Mouse (Mus musculus): ENCODE results near the gene Ciapin1. TPM values are rescaled to one million over a fixed set of nuclear protein-coding genes. Genes with fewer than 3 reads are reported as not detected.
A peak's percentile ranks its signal among the peaks of the same experiment; 100 is the strongest.
"Not testable (repeated sequence)": the region's sequence is repeated elsewhere in the genome, so short reads cannot be mapped to it uniquely, and the experiment has no call there.

The Ciapin1 gene
- polyA plus RNA-seq, 1 experiment from 2014 or later: 77.7 TPM

- H3K27me3 ChIP-seq; H3K4me2 ChIP-seq; H3K9ac ChIP-seq; ATAC-seq (replicated peaks; ENCODE audit: insufficient number of reproducible peaks, insufficient read depth, low FRiP score, low read depth); H3K9me3 ChIP-seq (replicated peaks); H3K4me3 ChIP-seq; H3K27ac ChIP-seq: not testable (repeated sequence)
- Histone ChIP-seq H3K4me1 (replicated peaks) (peaks cover 12% of the 10 kb centered on the region), H3K36me3 (peaks cover 55% of the 10 kb centered on the region)
- WGBS: 90% methylated on average over 11 of the region's 11 CpGs
Measured at GRCm38 (mm10) chr8:94854761-94855160, 16.6 kb upstream of the Ciapin1 start.

GRCm38 (mm10) chr8:94850049-94850448 lies 11.9 kb upstream of the Ciapin1 start:
- H3K27me3 ChIP-seq: no peaks in the 10 kb centered on the region
- no peak overlapping the region for H3K9ac ChIP-seq
- ATAC-seq (replicated peaks; ENCODE audit: insufficient number of reproducible peaks, insufficient read depth, low FRiP score, low read depth): no peak
- H3K27ac ChIP-seq: no peak overlapping the region
- WGBS: 89% methylated on average over 5 of the region's 5 CpGs
- H3K9me3 ChIP-seq (replicated peaks): no peaks in the 10 kb centered on the region
- no peak overlapping the region for H3K4me3 ChIP-seq
- no peaks in the 10 kb centered on the region for H3K4me1 ChIP-seq (replicated peaks)
- peaks cover 94% of the 10 kb centered on the region for H3K36me3 ChIP-seq
- H3K4me2 ChIP-seq: no peak overlapping the region

- ATAC-seq (replicated peaks; ENCODE audit: insufficient number of reproducible peaks, insufficient read depth, low FRiP score, low read depth): no peak
- H3K4me3 ChIP-seq: no peak overlapping the region
- no peak overlapping the region for H3K27ac ChIP-seq
- no peak overlapping the region for H3K4me2 ChIP-seq
- peaks cover 14% of the 10 kb centered on the region for H3K4me1 ChIP-seq (replicated peaks)
- H3K9me3 ChIP-seq (replicated peaks): no peaks in the 10 kb centered on the region
- H3K36me3 ChIP-seq: peaks cover 26% of the 10 kb centered on the region
- 53% methylated on average over 2 of the region's 2 CpGs for WGBS
- H3K27me3 ChIP-seq: no peaks in the 10 kb centered on the region
- no peak overlapping the region for H3K9ac ChIP-seq
Measured at GRCm38 (mm10) chr8:94841183-94841582, 3.0 kb upstream of the Ciapin1 start.

- H3K9me3 ChIP-seq (replicated peaks): no peaks in the 10 kb centered on the region
- ATAC-seq (replicated peaks; ENCODE audit: insufficient number of reproducible peaks, insufficient read depth, low FRiP score, low read depth): peak; percentile 44
- 0 out of 2 replicates have a peak, but pooled peaks cover 4% of the 10 kb centered on the region for H3K36me3 ChIP-seq
- peak overlapping the region; percentile 61 for H3K4me2 ChIP-seq
- H3K4me3 ChIP-seq: peak overlapping the region; percentile 100
- peak overlapping the region; percentile 99 for H3K27ac ChIP-seq
- 0% methylated on average over 24 of the region's 24 CpGs for WGBS
- H3K4me1 ChIP-seq (replicated peaks): peaks cover 17% of the 10 kb centered on the region
- no peaks in the 10 kb centered on the region for H3K27me3 ChIP-seq
- peak overlapping the region; percentile 97 for H3K9ac ChIP-seq
Measured at GRCm38 (mm10) chr8:94838600-94838999, 442 bp upstream of the Ciapin1 start.

GRCm38 (mm10) chr8:94836456-94837240 lies 1.5 kb downstream of the Ciapin1 start:
- Histone ChIP-seq H3K27ac (no peak overlapping the region), H3K36me3 (peaks cover 6% of the 10 kb centered on the region), H3K4me2 (peak overlapping the region; percentile 91), H3K4me3 (peak overlapping the region; percentile 100), H3K4me1 (replicated peaks) (peaks cover 17% of the 10 kb centered on the region), H3K9me3 (replicated peaks) (no peaks in the 10 kb centered on the region), H3K9ac (peak overlapping the region; percentile 97), H3K27me3 (no peaks in the 10 kb centered on the region)
- ATAC-seq (replicated peaks; ENCODE audit: insufficient number of reproducible peaks, insufficient read depth, low FRiP score, low read depth): no peak
- WGBS: 57% methylated on average over 11 of the region's 11 CpGs

GRCm38 (mm10) chr8:94835751-94836150 lies 2.4 kb downstream of the Ciapin1 start:
- not testable (repeated sequence) for H3K27ac ChIP-seq; H3K4me2 ChIP-seq; H3K9ac ChIP-seq; H3K4me3 ChIP-seq; H3K27me3 ChIP-seq; H3K9me3 ChIP-seq (replicated peaks); ATAC-seq (replicated peaks; ENCODE audit: insufficient number of reproducible peaks, insufficient read depth, low FRiP score, low read depth)
- Histone ChIP-seq H3K36me3 (peaks cover 13% of the 10 kb centered on the region), H3K4me1 (replicated peaks) (peaks cover 17% of the 10 kb centered on the region)
- WGBS: 94% methylated on average over 13 of the region's 13 CpGs

- ATAC-seq (replicated peaks; ENCODE audit: insufficient number of reproducible peaks, insufficient read depth, low FRiP score, low read depth); H3K27me3 ChIP-seq; H3K27ac ChIP-seq; H3K4me3 ChIP-seq; H3K4me2 ChIP-seq; H3K9me3 ChIP-seq (replicated peaks); H3K9ac ChIP-seq: not testable (repeated sequence)
- 74% methylated on average over 7 of the region's 7 CpGs for WGBS
- Histone ChIP-seq H3K36me3 (peaks cover 25% of the 10 kb centered on the region), H3K4me1 (replicated peaks) (peaks cover 17% of the 10 kb centered on the region)
Measured at GRCm38 (mm10) chr8:94833901-94834405, 4.2 kb downstream of the Ciapin1 start.

GRCm38 (mm10) chr8:94828284-94828683 lies 9.9 kb downstream of the Ciapin1 start:
- peaks cover 68% of the 10 kb centered on the region for H3K36me3 ChIP-seq
- no peak overlapping the region for H3K4me3 ChIP-seq
- H3K9me3 ChIP-seq (replicated peaks): no peaks in the 10 kb centered on the region
- no peak overlapping the region for H3K27ac ChIP-seq
- H3K4me1 ChIP-seq (replicated peaks): no peaks in the 10 kb centered on the region
- ATAC-seq (replicated peaks; ENCODE audit: insufficient number of reproducible peaks, insufficient read depth, low FRiP score, low read depth): no peak
- 80% methylated on average over 6 of the region's 6 CpGs for WGBS
- no peak overlapping the region for H3K9ac ChIP-seq
- H3K27me3 ChIP-seq: no peaks in the 10 kb centered on the region
- no peak overlapping the region for H3K4me2 ChIP-seq

- ATAC-seq (replicated peaks; ENCODE audit: insufficient number of reproducible peaks, insufficient read depth, low FRiP score, low read depth): no peak
- Histone ChIP-seq H3K27me3 (no peaks in the 10 kb centered on the region), H3K9me3 (replicated peaks) (no peaks in the 10 kb centered on the region), H3K4me2 (no peak overlapping the region), H3K4me1 (replicated peaks) (0 out of 2 replicates have a peak, but pooled peaks cover 2% of the 10 kb centered on the region), H3K9ac (no peak overlapping the region), H3K4me3 (no peak overlapping the region), H3K27ac (no peak overlapping the region), H3K36me3 (peaks cover 75% of the 10 kb centered on the region)
- 88% methylated on average over 5 of the region's 5 CpGs for WGBS
Measured at GRCm38 (mm10) chr8:94826210-94826609, 11.9 kb downstream of the Ciapin1 start.

- Histone ChIP-seq H3K9me3 (replicated peaks) (no peaks in the 10 kb centered on the region), H3K4me1 (replicated peaks) (0 out of 2 replicates have a peak, but pooled peaks cover 2% of the 10 kb centered on the region), H3K27ac (no peak overlapping the region), H3K4me2 (no peak overlapping the region), H3K9ac (no peak overlapping the region), H3K36me3 (peaks cover 67% of the 10 kb centered on the region), H3K4me3 (no peak overlapping the region), H3K27me3 (no peaks in the 10 kb centered on the region)
- 85% methylated on average over 6 of the region's 6 CpGs for WGBS
- no peak for ATAC-seq (replicated peaks; ENCODE audit: insufficient number of reproducible peaks, insufficient read depth, low FRiP score, low read depth)
Measured at GRCm38 (mm10) chr8:94825170-94825569, 13.0 kb downstream of the Ciapin1 start.

GRCm38 (mm10) chr8:94822637-94823560 lies 15.3 kb downstream of the Ciapin1 start:
- Histone ChIP-seq H3K9ac (no peak overlapping the region), H3K36me3 (peaks cover 57% of the 10 kb centered on the region)
- WGBS: 77% methylated on average over 23 of the region's 23 CpGs

More at GRCm38 (mm10) chr8:94822637-94823560, 15.3 kb downstream of the Ciapin1 start:
- no peaks in the 10 kb centered on the region for H3K27me3 ChIP-seq
- no peak overlapping the region for H3K4me2 ChIP-seq
- H3K4me1 ChIP-seq (replicated peaks): 0 out of 2 replicates have a peak, but pooled peaks cover 2% of the 10 kb centered on the region
- 0 out of 2 replicates have a peak, but pooled peaks have one; percentile 42 for ATAC-seq (replicated peaks; ENCODE audit: insufficient number of reproducible peaks, insufficient read depth, low FRiP score, low read depth)
- H3K9me3 ChIP-seq (replicated peaks): no peaks in the 10 kb centered on the region
- H3K4me3 ChIP-seq: no peak overlapping the region
- H3K27ac ChIP-seq: no peak overlapping the region
